Mouse (Mus musculus) liver, embryonic 14.5 days (tissue): ENCODE data around the gene Hao1.

ENCODE experiments used
- CTCF ChIP-seq: IDR thresholded peaks from 2 replicates; pipeline ENCODE4 v1.5.1; 2016; ENCODE audit warnings: antibody characterized with exemption, low read depth, control low read depth
- EP300 ChIP-seq: IDR thresholded peaks from 2 replicates; pipeline ENCODE4 v1.6.1; 2016; ENCODE audit warnings: antibody characterized with exemption, low read depth

DNA sequence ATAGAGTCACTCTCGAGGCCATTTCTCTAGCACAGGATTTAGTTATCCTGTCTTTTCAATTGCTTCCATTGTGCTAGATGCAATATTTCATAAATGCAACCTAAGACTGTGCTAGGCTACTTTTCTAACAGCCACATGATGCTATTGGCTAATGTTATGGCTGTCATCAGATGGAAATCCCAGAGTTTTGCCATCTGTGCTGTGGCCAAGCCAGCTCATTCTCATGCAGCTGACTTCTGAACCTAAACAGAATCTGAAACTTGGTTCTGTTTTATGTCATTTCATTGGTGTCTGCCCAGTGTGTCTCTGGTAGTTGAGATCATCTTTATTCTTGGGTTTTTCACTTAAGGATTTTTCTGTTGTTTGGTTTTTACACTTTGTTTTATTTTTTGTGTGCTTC, 103.2 kb downstream of the Hao1 start:
- TF ChIP-seq CTCF: no peak
- no peak for TF ChIP-seq EP300
